Mouse (Mus musculus) brain, embryonic 14.5 days (tissue): ENCODE measurements around the gene Anxa8. TPM values are rescaled to one million over a fixed set of nuclear protein-coding genes. Genes with fewer than 3 reads are reported as not detected.

Experiments
- DNase-seq: peaks from one replicate; pipeline ENCODE4 v3.0.0-alpha.2; 2011; ENCODE audit warnings: low read depth
- CTCF ChIP-seq: fragments of 200-500 bp; IDR thresholded peaks from 2 replicates; pipeline ENCODE4 v1.5.1; 2012; ENCODE audit warnings: inconsistent platforms, mild to moderate bottlenecking, moderate library complexity, borderline replicate concordance; ENCODE audit not compliant: insufficient read depth, insufficient read length; ENCODE audit errors: extremely low read depth
- POLR2A ChIP-seq: fragments of 200-500 bp; IDR thresholded peaks from 2 replicates; pipeline ENCODE4 v1.6.1; 2012; ENCODE audit warnings: mild to moderate bottlenecking, inconsistent platforms, borderline replicate concordance; ENCODE audit not compliant: poor library complexity, insufficient read depth, insufficient read length, severe bottlenecking; ENCODE audit errors: extremely low read depth
- polyA plus RNA-seq: library from polyadenylated mRNA; depleted of rRNA; stranded (reverse); fragments of >200 nt; gene quantifications from 2 replicates; pipeline ENCODE4 v1.2.3, GENCODE M21; 2012; rRNA removed

The Anxa8 gene
- polyA plus RNA-seq, 1 experiment, result 0.46 TPM

GRCm38 (mm10) chr14:34120923-34121351 lies 35.2 kb downstream of the Anxa8 start:
- TF ChIP-seq POLR2A (no peak), CTCF (no peak)
- no peak for DNase-seq

- TF ChIP-seq POLR2A (no peak), CTCF (no peak)
- DNase-seq, result no peak
Measured at GRCm38 (mm10) chr14:34121691-34122090, 35.9 kb downstream of the Anxa8 start.

GRCm38 (mm10) chr14:34131216-34131615 lies 45.4 kb downstream of the Anxa8 start:
- TF ChIP-seq POLR2A (no peak), CTCF (no peak)
- DNase-seq, result no peak

GRCm38 (mm10) chr14:34135391-34135790 lies 49.6 kb downstream of the Anxa8 start:
- TF ChIP-seq CTCF (no peak), POLR2A (no peak)
- DNase-seq, result no peak

- TF ChIP-seq POLR2A, result no peak
- no peak for TF ChIP-seq CTCF
- peak; percentile 92 for DNase-seq
Measured at GRCm38 (mm10) chr14:34139671-34140664, 54.2 kb downstream of the Anxa8 start.

- TF ChIP-seq CTCF (no peak), POLR2A (no peak)
- DNase-seq, result no peak
Measured at GRCm38 (mm10) chr14:34142316-34142715, 56.5 kb downstream of the Anxa8 start.

GRCm38 (mm10) chr14:34142915-34143314 lies 57.1 kb downstream of the Anxa8 start:
- no peak for TF ChIP-seq POLR2A
- TF ChIP-seq CTCF, result no peak
- DNase-seq, result no peak

Other genes with a start within 250 kb of the Anxa8 start
- gene Gdf10, start 162.4 kb upstream of the Anxa8 start, polyA plus RNA-seq, result 3.1 and 4.5 TPM in 2 replicates
- gene Gdf2, start 144.9 kb upstream of the Anxa8 start, polyA plus RNA-seq, result not detected in 2 replicates
- 0.01 TPM in 1 of 2 replicates, not detected in the other for gene Rbp3, start 132.0 kb upstream of the Anxa8 start, polyA plus RNA-seq
- 0.52 and 1.1 TPM in 2 replicates for gene Zfp488, start 107.2 kb upstream of the Anxa8 start, polyA plus RNA-seq
- gene Gm30083, start 70.8 kb upstream of the Anxa8 start, polyA plus RNA-seq, result not detected in 2 replicates
- gene Gm5460, start 69.2 kb upstream of the Anxa8 start, polyA plus RNA-seq, result not detected in 2 replicates
- gene Antxrl, start 33.3 kb upstream of the Anxa8 start, polyA plus RNA-seq, result not detected in 2 replicates
- not detected in 2 replicates for gene A630023A22Rik, start 16.8 kb downstream of the Anxa8 start, polyA plus RNA-seq
- gene Npy4r, start 66.5 kb downstream of the Anxa8 start, polyA plus RNA-seq, result 0.09 and 0.11 TPM in 2 replicates
- gene Gprin2, start 115.7 kb downstream of the Anxa8 start, polyA plus RNA-seq, result 6.4 and 11.9 TPM in 2 replicates
- 0.86 and 1.2 TPM in 2 replicates for gene Syt15, start 133.6 kb downstream of the Anxa8 start, polyA plus RNA-seq
- gene Shld2, start 224.5 kb downstream of the Anxa8 start, polyA plus RNA-seq, result 4.0 and 4.2 TPM in 2 replicates
- gene Glud1, start 224.7 kb downstream of the Anxa8 start, polyA plus RNA-seq, result 78.7 and 99.3 TPM in 2 replicates